Mouse (Mus musculus): ENCODE results near the gene Lrrc7. TPM values are rescaled to one million over a fixed set of nuclear protein-coding genes. Genes with fewer than 3 reads are reported as not detected.

Gene Lrrc7
- total RNA-seq (2021): not detected
- long read RNA-seq, experiment 1: 0 reads
- long read RNA-seq, experiment 2: 0 reads

- peak; percentile 15 to 26 for DNase-seq
- intact Hi-C loops (cut with DNase I): no loop called here
These were observed at the start of gene Lrrc7 for GRCm38 (mm10) chr3:158561987-158562360. Gene Lrrc7, minus strand, starts transcription at chr3:158562221.

GRCm38 (mm10) chr3:158607065-158607464 is 45.0 kb upstream of the Lrrc7 start:
- no peak for DNase-seq
- intact Hi-C loops (cut with DNase I): no loop called here

- intact Hi-C loops (cut with DNase I): no loop called here
- DNase-seq: no peak
These were observed 43.3 kb upstream of the Lrrc7 start for GRCm38 (mm10) chr3:158605274-158605673.

DNA sequence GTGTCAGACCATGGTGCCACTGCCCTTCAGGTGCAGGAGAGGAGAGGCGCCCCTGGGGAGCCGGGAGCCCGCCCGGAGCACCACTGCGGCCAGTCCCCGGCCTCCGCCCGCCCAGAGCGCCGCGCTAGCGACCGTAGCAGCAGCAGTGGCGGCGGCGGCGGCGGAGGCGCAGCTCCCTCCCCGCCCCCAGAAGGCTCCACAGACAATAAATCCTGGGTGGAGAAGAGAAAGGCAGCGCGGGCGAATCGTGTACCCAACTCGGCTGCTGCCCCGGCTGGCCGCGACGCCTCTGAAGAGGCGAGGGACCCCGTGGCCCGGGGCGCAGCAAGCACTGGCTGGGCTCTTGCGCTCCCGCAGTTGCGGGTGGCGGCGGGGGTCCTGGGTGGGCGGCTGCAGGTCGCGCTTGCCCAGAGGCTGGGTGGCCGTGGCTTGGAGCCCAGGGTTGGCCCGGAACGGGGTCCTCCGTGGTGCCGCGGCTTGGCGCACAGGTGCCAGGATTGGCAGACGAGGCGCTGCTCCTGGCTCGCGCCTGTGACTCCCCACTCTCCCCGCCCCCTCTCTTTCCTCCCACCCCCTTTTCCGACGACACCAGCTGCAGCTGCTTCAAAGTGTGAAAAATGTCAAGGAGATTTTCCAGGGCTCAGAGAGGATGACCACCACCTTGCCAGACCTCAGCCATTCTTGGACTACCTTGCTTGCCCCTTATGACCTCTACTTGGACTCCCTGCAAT is 600 bp downstream of the Lrrc7 start:
- intact Hi-C loops (cut with DNase I): no loop called here
- no peak for DNase-seq

DNA sequence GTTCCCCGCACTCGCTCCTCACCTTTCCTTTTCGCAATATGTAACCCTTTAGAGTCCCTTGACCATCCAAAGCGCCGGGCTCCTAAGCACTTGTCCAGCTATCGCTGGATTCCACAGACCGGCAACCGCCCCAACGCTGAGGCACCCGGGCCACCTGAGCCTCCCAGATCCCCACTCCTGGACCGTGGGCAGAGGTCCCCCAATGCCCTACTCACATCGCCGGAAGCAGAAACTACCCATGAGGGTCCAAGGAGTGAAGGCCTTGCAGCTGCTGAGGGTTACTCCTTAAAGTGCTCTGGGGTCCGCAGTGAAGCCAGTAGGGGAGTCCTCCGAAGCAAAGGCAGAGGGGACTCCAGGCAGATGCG is 1.1 kb downstream of the Lrrc7 start:
- intact Hi-C loops (cut with DNase I): no loop called here
- DNase-seq: no peak

GRCm38 (mm10) chr3:158559691-158560650 is 2.0 kb downstream of the Lrrc7 start:
- intact Hi-C loops (cut with DNase I): no loop called here
- DNase-seq: no peak

DNA sequence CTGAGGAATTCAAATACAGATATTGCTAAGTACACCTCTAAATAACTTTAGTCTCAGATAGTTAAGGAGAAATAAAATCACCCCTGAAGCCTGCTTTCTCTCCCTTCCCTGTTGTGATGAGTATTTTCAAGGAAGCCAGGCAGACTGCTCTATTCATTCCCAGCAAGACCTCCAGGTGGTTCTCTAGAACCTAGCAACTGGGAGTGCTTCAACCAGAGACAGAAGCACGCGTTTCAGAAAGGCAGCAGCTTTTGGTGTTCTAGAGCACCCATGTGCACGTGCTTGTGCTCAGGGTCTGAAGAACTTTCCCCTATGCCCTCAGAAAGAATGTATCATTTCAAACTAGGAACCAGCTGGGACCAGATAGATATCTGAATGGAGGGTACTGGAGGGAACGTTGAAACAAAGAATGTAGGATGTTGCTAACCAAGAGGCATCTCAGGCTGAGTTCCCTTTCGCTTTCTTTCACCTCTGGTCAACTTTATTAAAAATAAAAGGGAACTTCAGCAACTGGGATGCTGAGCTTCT is 2.8 kb downstream of the Lrrc7 start:
- intact Hi-C loops (cut with DNase I): no loop called here
- DNase-seq: no peak

DNA sequence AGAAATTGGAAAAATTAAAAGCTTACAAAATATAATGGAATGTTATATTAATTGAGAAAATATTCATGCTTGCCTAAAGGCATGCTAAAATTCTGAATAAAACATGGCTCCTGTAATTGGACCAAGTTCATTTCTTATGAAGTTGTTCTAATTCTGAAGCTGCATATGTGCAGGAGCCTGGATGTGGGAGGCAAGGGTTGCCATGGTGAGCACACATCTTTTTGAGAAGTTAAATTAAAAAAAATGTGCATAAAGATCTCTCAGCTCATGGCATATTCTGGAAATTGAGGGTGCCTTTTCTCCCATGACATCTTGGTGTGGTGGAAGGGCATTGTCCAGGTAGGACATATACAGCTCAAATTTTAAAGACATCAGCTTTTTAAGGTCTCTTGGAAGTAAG is 3.4 kb downstream of the Lrrc7 start:
- DNase-seq: no peak
- intact Hi-C loops (cut with DNase I): no loop called here

DNA sequence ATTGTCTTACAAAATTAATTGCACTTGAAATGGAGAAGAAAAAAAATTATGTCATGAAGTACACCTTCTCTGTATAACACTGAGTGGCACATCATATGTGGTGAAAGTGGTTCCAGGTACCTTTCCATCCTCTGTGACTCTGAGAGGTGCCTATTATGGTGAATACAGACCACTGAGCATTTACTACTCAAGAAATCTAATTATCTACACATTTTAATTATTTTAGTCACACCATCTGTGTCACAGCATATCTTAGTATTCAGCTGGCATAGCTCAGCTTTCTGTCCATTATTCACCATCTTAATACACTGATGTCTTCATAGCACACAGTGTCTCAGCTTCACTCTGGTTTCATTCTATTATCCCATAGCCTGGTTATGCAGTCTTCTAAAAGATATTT is 7.7 kb downstream of the Lrrc7 start:
- DNase-seq: no peak
- intact Hi-C loops (cut with DNase I): no loop called here

- no peak for DNase-seq
- intact Hi-C loops (cut with DNase I): no loop called here
These were observed 9.9 kb downstream of the Lrrc7 start for GRCm38 (mm10) chr3:158552105-158552504.

GRCm38 (mm10) chr3:158543481-158543880 is 18.5 kb downstream of the Lrrc7 start:
- intact Hi-C loops (cut with DNase I): no loop called here
- DNase-seq: no peak

DNA sequence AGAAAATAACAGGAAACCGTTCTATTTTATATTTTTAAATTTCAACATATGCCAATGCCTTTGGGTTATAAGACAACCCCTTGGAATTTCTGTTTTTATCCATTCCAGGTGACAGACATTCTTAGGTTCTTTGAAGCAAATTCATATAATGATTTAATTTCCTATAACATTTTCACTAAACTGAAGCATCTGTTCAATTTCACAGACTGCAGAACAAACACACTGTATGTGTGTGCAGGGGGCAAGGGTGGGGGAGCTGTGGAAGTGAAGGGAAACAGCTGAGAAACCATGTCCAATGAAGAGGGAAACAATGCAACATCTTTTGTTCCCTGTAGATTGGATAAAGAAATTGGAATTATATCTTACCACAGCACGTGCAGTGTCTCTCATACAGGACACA is 29.2 kb downstream of the Lrrc7 start:
- DNase-seq: no peak
- intact Hi-C loops (cut with DNase I): no loop called here

GRCm38 (mm10) chr3:158528471-158528870 is 33.5 kb downstream of the Lrrc7 start:
- intact Hi-C loops (cut with DNase I): no loop called here
- DNase-seq: no peak

DNA sequence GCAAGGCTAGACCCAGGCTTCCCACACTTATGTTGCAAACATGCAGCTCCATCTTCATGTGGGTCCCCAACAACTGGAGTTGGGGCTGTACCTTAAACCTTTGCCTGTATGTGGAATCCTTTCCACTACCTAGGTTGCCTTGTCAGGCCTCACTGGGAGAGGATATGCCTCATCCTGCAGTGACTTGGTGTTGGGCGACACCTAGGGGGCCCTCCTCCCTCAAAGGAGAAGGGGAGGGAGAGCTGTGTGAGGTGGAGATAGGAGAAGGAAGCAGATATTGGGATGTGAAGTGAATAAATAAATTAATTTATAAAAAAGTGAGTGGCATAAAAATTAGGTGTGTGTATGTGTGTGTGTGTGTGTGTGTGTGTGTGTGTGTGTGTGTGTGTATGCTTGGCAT is 68.3 kb downstream of the Lrrc7 start:
- no peak for DNase-seq
- intact Hi-C loops (cut with DNase I): no loop called here

DNA sequence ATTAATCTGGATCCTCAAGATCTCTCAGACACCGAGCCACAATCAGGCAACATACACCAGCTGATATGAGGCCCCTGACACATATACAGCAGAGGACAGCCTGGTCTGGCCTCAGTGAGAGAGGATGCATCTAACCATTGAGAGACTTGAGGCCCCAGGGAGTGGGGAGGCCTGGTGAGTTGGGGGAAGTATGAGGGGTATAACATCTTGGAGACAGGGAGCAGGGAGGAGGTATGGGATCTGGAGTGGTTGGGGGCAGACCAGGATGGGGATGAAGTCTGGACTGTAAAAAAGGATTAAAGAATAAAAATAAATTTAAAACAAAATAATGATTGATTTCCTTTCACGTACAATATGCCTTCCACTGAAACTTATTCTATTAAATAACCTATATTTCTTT is 82.3 kb downstream of the Lrrc7 start:
- no peak for DNase-seq
- intact Hi-C loops (cut with DNase I): no loop called here

DNA sequence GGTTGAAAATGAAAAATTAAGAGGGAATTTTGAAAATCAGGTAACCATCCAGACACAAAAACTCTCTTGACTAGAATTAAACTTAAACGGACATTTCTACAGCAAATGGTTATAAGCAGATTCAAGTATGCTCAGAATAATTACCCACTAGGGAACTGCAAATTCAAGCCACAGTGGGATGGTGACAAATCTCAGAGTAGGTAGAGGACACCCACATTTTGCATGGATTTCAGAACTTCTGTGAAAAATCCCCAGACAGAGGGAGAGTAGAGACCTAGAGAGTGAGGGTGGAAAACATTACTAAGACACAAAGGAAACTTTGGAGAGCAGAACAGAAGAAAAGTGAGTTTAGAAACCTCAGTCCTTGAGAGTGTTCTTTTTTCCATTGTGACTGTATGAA is 161.4 kb downstream of the Lrrc7 start:
- intact Hi-C loops (cut with DNase I): no loop called here
- no peak for DNase-seq

DNA sequence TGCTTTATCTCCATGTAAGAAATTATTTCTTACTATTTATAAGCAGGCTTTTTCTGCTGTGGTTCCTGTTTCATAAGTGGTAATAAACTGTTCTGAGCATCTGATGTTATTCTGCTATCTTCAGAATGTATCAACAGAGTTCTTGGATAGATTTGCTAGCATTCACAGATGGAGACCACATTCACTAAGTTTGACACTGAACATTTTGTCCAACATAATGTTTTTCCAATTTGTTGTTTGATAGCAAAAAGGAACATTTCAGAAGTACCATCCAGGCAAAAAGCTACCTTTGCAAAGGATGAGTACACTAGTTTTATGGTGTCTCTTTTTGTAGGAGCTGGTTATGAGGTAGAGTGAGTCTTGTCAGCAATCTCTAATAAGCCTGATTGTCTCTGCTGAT is 170.5 kb downstream of the Lrrc7 start:
- intact Hi-C loops (cut with DNase I): no loop called here
- DNase-seq: no peak

- intact Hi-C loops (cut with DNase I): no loop called here
- DNase-seq: no peak
These were observed 174.0 kb downstream of the Lrrc7 start for GRCm38 (mm10) chr3:158388076-158388454.

DNA sequence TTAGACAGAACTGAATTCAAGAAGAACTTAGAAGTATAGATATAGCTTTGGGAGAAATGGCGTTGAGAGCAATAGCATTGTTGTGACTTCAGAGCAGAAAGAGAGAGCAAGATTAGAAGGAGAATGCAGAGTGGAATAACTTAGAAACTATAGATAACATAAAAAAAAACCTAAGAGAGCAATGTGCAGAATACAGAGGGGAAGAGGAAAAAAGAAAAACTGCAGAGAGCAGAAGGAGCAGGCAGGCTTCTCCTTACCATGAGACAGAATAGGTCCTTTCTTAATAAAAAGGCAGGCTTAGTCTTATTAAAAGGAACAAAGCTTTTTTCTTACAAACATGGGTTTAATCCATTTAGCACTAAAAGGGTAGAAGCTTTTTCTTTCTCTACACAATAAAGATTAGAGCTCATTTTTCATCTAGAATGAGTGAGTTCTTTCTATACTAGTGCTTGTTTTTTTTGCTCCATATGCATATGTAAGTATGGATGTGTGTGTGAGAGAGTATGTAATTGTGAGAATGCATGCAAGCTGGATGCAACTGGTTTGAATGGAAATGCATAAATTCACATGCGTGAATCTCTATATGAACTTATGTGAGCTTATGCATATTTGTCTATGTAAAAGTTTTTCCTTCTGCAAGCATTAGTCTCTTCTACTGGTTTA is 174.5 kb downstream of the Lrrc7 start:
- intact Hi-C loops (cut with DNase I): no loop called here
- DNase-seq: no peak

DNA sequence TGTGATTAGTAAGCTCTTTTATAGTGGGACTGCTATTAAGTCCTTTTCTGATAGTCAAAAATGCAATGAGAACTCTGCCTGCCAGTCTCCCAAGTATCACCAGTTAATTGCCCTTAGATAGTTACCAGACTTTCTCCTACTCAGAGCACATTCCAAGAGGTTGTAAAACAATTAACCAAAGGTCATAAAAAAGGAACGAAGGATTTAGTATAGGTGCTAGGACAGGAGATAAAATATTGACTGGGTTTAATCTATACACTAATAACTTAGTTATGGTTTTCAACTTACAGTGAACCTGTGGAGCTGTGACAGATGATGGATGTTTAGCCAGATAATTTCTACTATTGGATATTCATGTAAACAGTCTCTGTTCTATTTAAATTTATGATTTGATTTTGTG is 175.2 kb downstream of the Lrrc7 start:
- no peak for DNase-seq
- intact Hi-C loops (cut with DNase I): no loop called here

- intact Hi-C loops (cut with DNase I): loop anchor here (5.0 kb wide), 1 partner anchor 1171 kb away; no protein-coding TSS in a partner anchor
- peak in 1 of 2 experiments; percentile 18 for DNase-seq
These were observed 186.1 kb downstream of the Lrrc7 start for GRCm38 (mm10) chr3:158375885-158376284.

Data from heart, postnatal 14 days (tissue).